Mouse (Mus musculus): ENCODE data around the gene Atm. TPM values are rescaled to one million over a fixed set of nuclear protein-coding genes. Genes with fewer than 3 reads are reported as not detected.
A peak's percentile ranks its signal among the peaks of the same experiment; 100 is the strongest.

The Atm gene
- total and polyA plus RNA-seq, 3 experiments = 1.4 to 77.4 (median 51.8) TPM

- H3K4me1 ChIP-seq (ENCODE audit: insufficient read depth, low read depth, low read length) = peaks cover 30% of the 10 kb centered on the region
- no peaks in the 10 kb centered on the region for H3K27me3 ChIP-seq (ENCODE audit: insufficient read depth, low read length)
- no peak for DNase-seq (ENCODE audit: low spot score)
- TF ChIP-seq CTCF (IDR thresholded peaks at IDR 0.05; ENCODE audit: low read depth, low read length) (no peak), GATA2 (IDR thresholded peaks at IDR 0.05; ENCODE audit: borderline replicate concordance, low read depth, low read length) (no peak), POLR2AphosphoS5 (IDR thresholded peaks at IDR 0.05; ENCODE audit: insufficient replicate concordance, low read depth, low read length) (no peak), GATA1 (IDR thresholded peaks at IDR 0.05; ENCODE audit: borderline replicate concordance, low read length) (no peak), TAL1 (conservative IDR thresholded peaks at IDR 0.05; ENCODE audit: low read depth, low read length) (no peak)
- ATAC-seq (ENCODE audit: extremely low read depth, insufficient number of reproducible peaks, low FRiP score, poor library complexity, severe bottlenecking) = no peak
- peaks cover 20% of the 10 kb centered on the region for H3K36me3 ChIP-seq (replicated peaks)
- H3K9me3 ChIP-seq (replicated peaks) = no peaks in the 10 kb centered on the region
- peak overlapping the region; percentile 89 for H3K4me3 ChIP-seq (ENCODE audit: low read depth, low read length)
These were observed 911 bp upstream of the Atm start for GRCm38 (mm10) chr9:53537336-53537965.

GRCm38 (mm10) chr9:53535416-53536320 lies 872 bp downstream of the Atm start:
- H3K27me3 ChIP-seq (ENCODE audit: insufficient read depth, low read length) = no peaks in the 10 kb centered on the region
- DNase-seq (ENCODE audit: low spot score) (peak; percentile 8), ATAC-seq (ENCODE audit: extremely low read depth, insufficient number of reproducible peaks, low FRiP score, poor library complexity, severe bottlenecking) (no peak)
- peaks cover 27% of the 10 kb centered on the region for H3K4me1 ChIP-seq (ENCODE audit: insufficient read depth, low read depth, low read length)
- H3K36me3 ChIP-seq (replicated peaks) = peaks cover 29% of the 10 kb centered on the region
- H3K9me3 ChIP-seq (replicated peaks) = no peaks in the 10 kb centered on the region
- peak overlapping the region; percentile 89 for H3K4me3 ChIP-seq (ENCODE audit: low read depth, low read length)
- TF ChIP-seq POLR2AphosphoS5 (IDR thresholded peaks at IDR 0.05; ENCODE audit: insufficient replicate concordance, low read depth, low read length) = no peak
- TF ChIP-seq GATA2 (IDR thresholded peaks at IDR 0.05; ENCODE audit: borderline replicate concordance, low read depth, low read length) = no peak
- no peak for TF ChIP-seq TAL1 (conservative IDR thresholded peaks at IDR 0.05; ENCODE audit: low read depth, low read length)
- TF ChIP-seq GATA1 (IDR thresholded peaks at IDR 0.05; ENCODE audit: borderline replicate concordance, low read length) = no peak
- TF ChIP-seq CTCF (IDR thresholded peaks at IDR 0.05; ENCODE audit: low read depth, low read length) = no peak

DNA sequence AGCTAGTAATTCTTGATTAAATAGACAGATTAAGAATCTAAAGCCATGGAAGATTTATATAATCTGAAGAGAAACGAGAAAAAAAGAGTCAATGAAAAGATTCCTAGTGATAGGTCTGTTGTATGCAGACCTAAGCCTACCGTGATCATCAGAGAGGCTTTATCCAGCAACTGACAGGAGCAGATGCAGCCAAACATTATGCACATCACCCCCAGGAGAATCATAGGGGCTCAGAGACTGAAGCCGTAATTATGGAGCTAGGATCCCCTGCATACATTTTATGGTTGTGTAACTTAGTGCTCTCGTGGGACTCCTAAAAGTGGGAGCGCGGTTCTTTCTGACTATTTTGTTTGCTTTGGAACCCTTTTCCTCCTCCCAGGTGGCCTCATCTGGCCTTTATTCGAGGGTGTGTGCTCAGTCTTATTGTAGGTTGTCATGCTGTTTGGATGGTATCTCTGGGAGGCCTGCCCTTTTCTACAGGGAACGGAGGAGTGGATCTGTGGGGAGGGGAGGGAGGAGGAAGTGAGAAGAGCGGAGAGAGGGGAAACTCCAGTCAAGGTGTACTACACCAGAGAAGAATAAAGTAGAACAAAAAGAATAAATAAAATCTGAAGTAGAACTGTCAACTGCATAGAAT lies 19.0 kb downstream of the Atm start:
- Histone ChIP-seq H3K9me3 (replicated peaks) (no peaks in the 10 kb centered on the region), H3K4me1 (ENCODE audit: insufficient read depth, low read depth, low read length) (no peaks in the 10 kb centered on the region), H3K36me3 (replicated peaks) (peaks cover 48% of the 10 kb centered on the region), H3K4me3 (ENCODE audit: low read depth, low read length) (no peak overlapping the region), H3K27me3 (ENCODE audit: insufficient read depth, low read length) (no peaks in the 10 kb centered on the region)
- DNase-seq (ENCODE audit: low spot score) = no peak
- ATAC-seq (ENCODE audit: extremely low read depth, insufficient number of reproducible peaks, low FRiP score, poor library complexity, severe bottlenecking) = no peak
- TF ChIP-seq POLR2AphosphoS5 (IDR thresholded peaks at IDR 0.05; ENCODE audit: insufficient replicate concordance, low read depth, low read length) (no peak), GATA2 (IDR thresholded peaks at IDR 0.05; ENCODE audit: borderline replicate concordance, low read depth, low read length) (no peak), CTCF (IDR thresholded peaks at IDR 0.05; ENCODE audit: low read depth, low read length) (no peak), GATA1 (IDR thresholded peaks at IDR 0.05; ENCODE audit: borderline replicate concordance, low read length) (no peak), TAL1 (conservative IDR thresholded peaks at IDR 0.05; ENCODE audit: low read depth, low read length) (no peak)

- Histone ChIP-seq H3K4me1 (ENCODE audit: insufficient read depth, low read depth, low read length) (no peaks in the 10 kb centered on the region), H3K9me3 (replicated peaks) (no peaks in the 10 kb centered on the region), H3K27me3 (ENCODE audit: insufficient read depth, low read length) (no peaks in the 10 kb centered on the region), H3K36me3 (replicated peaks) (peaks cover 58% of the 10 kb centered on the region), H3K4me3 (ENCODE audit: low read depth, low read length) (no peak overlapping the region)
- ATAC-seq (ENCODE audit: extremely low read depth, insufficient number of reproducible peaks, low FRiP score, poor library complexity, severe bottlenecking) (no peak), DNase-seq (ENCODE audit: low spot score) (no peak)
- no peak for TF ChIP-seq CTCF (IDR thresholded peaks at IDR 0.05; ENCODE audit: low read depth, low read length)
- no peak for TF ChIP-seq GATA2 (IDR thresholded peaks at IDR 0.05; ENCODE audit: borderline replicate concordance, low read depth, low read length)
- TF ChIP-seq GATA1 (IDR thresholded peaks at IDR 0.05; ENCODE audit: borderline replicate concordance, low read length) = no peak
- no peak for TF ChIP-seq POLR2AphosphoS5 (IDR thresholded peaks at IDR 0.05; ENCODE audit: insufficient replicate concordance, low read depth, low read length)
- TF ChIP-seq TAL1 (conservative IDR thresholded peaks at IDR 0.05; ENCODE audit: low read depth, low read length) = no peak
These were observed 22.4 kb downstream of the Atm start for GRCm38 (mm10) chr9:53514091-53514490.

GRCm38 (mm10) chr9:53508053-53508452 lies 28.5 kb downstream of the Atm start:
- Histone ChIP-seq H3K9me3 (replicated peaks) (no peaks in the 10 kb centered on the region), H3K4me1 (ENCODE audit: insufficient read depth, low read depth, low read length) (peaks cover 2% of the 10 kb centered on the region; the same call in 1 of the 2 replicates), H3K27me3 (ENCODE audit: insufficient read depth, low read length) (no peaks in the 10 kb centered on the region), H3K36me3 (replicated peaks) (peaks cover 61% of the 10 kb centered on the region), H3K4me3 (ENCODE audit: low read depth, low read length) (peak overlapping the region; percentile 64)
- TF ChIP-seq POLR2AphosphoS5 (IDR thresholded peaks at IDR 0.05; ENCODE audit: insufficient replicate concordance, low read depth, low read length) (no peak), CTCF (IDR thresholded peaks at IDR 0.05; ENCODE audit: low read depth, low read length) (no peak), TAL1 (conservative IDR thresholded peaks at IDR 0.05; ENCODE audit: low read depth, low read length) (no peak), GATA2 (IDR thresholded peaks at IDR 0.05; ENCODE audit: borderline replicate concordance, low read depth, low read length) (no peak), GATA1 (IDR thresholded peaks at IDR 0.05; ENCODE audit: borderline replicate concordance, low read length) (no peak)
- ATAC-seq (ENCODE audit: extremely low read depth, insufficient number of reproducible peaks, low FRiP score, poor library complexity, severe bottlenecking) (peak; percentile 28; the same call in 1 of the 2 replicates), DNase-seq (ENCODE audit: low spot score) (peak; percentile 15)

Data from G1E (cell line).